Mouse (Mus musculus) activated CD4-positive, CD25-positive, alpha-beta regulatory T cell (primary cell): Measurements from ENCODE around the gene Jaml. TPM values are rescaled to one million over a fixed set of nuclear protein-coding genes. Genes with fewer than 3 reads are reported as not detected.

Experiments
- polyA plus RNA-seq, 2 experiments: library from polyadenylated mRNA; unstranded; fragments of 100-300 nt; shearing (Covaris generic); gene quantifications; one replicate each; pipeline ENCODE4 v1.2.1; 2017

Gene Jaml
- 10 to 100 TPM in 1 of 2 experiments, 1 to 10 TPM in 1; 9.3 to 64.5 TPM for polyA plus RNA-seq

DNA sequence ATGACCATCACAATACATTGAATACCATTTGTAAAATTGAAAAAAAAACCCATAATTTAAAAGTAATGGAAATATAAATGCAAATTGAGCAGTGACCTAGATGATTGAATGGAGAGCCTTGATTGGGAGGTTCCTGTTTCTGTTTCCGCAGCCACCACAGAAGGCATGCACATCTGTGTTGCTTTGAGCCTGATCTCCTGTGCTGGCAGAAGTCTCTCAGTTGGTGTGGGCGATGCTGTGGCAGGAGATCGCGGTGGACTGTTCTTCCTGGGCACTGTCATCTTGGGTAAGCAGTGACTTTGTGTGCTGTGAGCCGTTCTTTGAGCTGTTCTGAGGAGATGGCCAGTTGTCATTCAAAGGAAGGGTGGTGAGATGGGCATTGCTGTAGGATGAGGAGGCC lies at the start of gene Jaml:
Gene Jaml, plus strand, starts transcription at position 173 of the 400 bp plus-strand sequence.

DNA sequence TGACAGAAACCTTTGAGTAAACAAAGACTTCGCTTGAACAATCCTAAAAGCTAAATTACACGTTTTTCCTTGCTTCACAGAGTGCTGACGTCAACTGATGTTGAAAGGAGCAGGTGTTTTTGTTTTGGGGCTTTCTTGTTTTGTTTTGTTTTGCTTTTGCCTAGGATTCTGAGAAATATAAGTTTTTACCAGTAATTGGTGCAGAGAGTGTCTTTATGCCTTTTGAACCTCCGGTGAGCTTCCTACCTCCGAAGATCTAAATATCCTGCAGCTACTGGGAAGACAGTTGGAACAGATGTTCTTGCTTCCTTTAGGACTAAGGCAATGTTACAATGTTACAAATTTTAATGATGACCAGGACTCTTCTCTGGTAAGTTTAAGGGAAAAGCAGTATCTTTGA lies 39.5 kb upstream of the Jaml start, which contains the start of gene Mpzl2:
Gene Mpzl2, plus strand, starts transcription at position 301 of the 400 bp plus-strand sequence.

DNA sequence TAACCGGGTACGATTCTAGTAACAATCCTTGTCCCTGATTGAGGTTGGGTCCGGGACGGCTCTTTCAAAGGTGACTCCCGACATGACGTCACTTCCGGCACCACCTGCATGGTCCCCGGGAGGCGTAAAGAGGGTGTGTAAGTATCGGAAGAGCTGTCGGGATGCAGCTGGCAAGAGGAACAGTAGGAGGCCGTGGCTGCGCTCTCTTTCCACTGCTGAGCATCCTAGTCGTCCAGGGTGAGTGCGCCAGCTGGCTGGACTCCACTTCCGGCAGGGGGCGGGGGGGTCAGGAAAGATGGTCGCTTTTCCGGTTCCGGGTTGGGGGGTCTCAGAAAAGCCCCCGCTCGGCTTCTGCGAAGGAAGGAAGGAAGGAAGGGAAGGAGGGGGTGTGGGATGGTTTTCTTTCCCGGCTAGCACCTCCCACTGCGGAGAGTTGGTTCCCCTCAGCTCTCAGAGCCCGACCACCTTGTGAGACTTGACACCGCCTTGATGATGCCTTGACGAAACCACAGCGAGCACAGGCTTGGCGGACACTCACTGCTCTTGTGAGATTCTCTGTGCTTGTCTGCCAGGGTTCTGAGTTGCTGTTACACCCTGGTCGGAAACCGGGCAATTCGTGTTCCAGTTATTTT lies 23.8 kb upstream of the Jaml start, which contains the start of gene Mpzl3:
Gene Mpzl3, plus strand, starts transcription at position 105 of the 632 bp plus-strand sequence.

DNA sequence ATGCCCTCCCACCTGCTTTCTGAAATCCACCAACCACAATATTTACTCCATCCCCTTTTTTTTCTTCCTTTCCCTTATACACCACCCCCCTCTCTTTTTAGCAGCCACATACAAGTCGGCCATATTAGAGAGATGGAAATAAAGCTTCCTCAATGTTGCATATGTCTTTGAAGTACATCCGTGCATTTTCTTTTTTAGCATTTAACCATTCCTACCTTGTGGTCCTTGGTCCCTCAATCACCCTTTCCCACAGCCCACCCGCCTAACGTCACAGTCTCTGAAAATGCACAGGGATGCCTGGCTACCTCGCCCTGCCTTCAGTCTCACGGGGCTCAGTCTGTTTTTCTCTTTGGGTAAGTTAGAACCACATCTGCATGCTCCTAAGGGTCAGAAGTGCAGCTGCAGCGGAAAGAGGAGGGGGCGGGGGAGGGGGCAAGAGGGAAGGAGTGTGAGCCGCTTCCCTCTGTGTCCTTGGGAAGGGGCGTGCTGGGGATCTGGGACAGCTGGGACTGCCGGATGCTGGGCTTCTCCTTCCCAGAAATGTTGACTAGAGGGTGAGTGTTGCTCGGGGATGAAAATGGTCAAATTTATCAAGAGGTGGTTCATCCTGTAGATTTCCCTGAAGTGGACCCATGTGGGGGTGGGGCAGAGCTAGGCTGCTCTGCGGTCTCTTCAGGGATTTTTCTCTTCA lies 38.9 kb downstream of the Jaml start, which contains the start of gene Scn2b:
Gene Scn2b, plus strand, starts transcription at position 42 of the 691 bp plus-strand sequence.

DNA sequence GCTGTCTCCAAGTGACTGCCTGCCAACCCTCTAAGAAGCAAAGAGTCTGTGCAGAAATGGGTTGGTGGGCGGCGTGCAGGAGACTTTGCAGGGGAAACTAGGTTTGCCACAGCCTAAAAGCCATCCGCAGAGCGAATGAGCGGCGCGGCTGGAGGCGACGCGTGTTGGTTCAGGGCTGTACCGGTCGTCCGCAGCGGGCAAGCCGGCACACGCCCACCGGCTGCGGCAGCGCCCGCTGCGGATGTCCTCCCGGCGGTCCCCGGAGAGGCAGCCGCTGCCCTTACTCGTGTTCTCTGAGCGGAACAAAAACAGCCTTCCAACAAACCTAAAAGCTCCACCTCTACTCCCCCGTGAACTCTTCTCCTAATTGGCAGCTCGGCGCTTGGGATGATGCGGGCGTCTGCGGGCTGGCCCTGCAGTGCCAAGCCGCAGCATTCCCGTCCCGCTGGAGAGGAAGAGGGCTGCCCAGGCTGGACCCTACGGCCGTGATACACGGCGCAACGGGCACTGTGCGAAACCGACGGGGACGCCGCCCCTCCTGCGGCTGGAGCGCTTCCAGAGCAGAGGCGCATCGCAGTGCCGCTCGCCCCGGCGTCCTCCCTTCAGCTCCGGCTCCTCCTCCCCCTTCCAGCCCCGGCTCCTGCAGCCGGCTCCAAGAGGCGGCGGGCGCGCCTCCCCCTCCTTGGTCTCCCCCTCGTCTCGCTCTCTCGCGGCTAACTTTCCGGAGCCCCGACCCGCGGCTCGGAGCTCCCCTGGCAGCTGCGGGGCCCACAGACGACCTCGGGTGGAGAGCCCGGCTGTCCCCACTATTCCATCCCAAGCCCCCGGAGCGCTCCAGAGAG lies 59.4 kb downstream of the Jaml start, which contains the start of gene Scn4b:
Gene Scn4b, plus strand, starts transcription at position 205 of the 842 bp plus-strand sequence.

Other genes starting within 250 kb of the Jaml start
- 10 to 100 TPM; 65.3 to 78.7 TPM for gene Kmt2a, start 197.9 kb upstream of the Jaml start, polyA plus RNA-seq
- gene Atp5l, start 158.4 kb upstream of the Jaml start, polyA plus RNA-seq, result 100 to 1,000 TPM; 431 to 474 TPM
- gene Ube4a, start 113.6 kb upstream of the Jaml start, polyA plus RNA-seq, result 10 to 100 TPM; 34.1 to 51.6 TPM
- gene Cd3g, start 98.8 kb upstream of the Jaml start, polyA plus RNA-seq, result 1,000 to 10,000 TPM; 1,406 to 1,429 TPM
- 1,000 to 10,000 TPM in 1 of 2 experiments, 100 to 1,000 TPM in 1; 999 to 1,041 TPM for gene Cd3d, start 97.4 kb upstream of the Jaml start, polyA plus RNA-seq
- gene Cd3e, start 69.6 kb upstream of the Jaml start, polyA plus RNA-seq, result 1,000 to 10,000 TPM; 1,185 to 1,542 TPM
- under 1 TPM; 0.05 to 0.34 TPM for gene Mpzl2, start 39.4 kb upstream of the Jaml start, polyA plus RNA-seq
- gene Mpzl3, start 24.0 kb upstream of the Jaml start, polyA plus RNA-seq, result 10 to 100 TPM; 16.8 to 18.0 TPM
- gene Scn2b, start 38.6 kb downstream of the Jaml start, polyA plus RNA-seq, result under 1 TPM in 1 of 2 experiments, not detected in 1; 0.10 TPM
- under 1 TPM; 0.17 TPM for gene Scn4b, start 59.2 kb downstream of the Jaml start, polyA plus RNA-seq
- 1 to 10 TPM in 1 of 2 experiments, under 1 TPM in 1; 0.55 to 3.8 TPM for gene BC049352, start 102.8 kb downstream of the Jaml start, polyA plus RNA-seq
- not detected for gene Tmprss4, start 124.9 kb downstream of the Jaml start, polyA plus RNA-seq
- 100 to 1,000 TPM in 1 of 2 experiments, 10 to 100 TPM in 1; 38.3 to 141 TPM for gene Il10ra, start 190.0 kb downstream of the Jaml start, polyA plus RNA-seq
- gene Tmprss13, start 239.9 kb downstream of the Jaml start, polyA plus RNA-seq, result 1 to 10 TPM in 1 of 2 experiments, under 1 TPM in 1; 0.74 to 3.0 TPM